Mouse (Mus musculus) lung, postnatal 4 days (tissue): Measurements from ENCODE around the gene B3galt6.
A peak's percentile ranks its signal among the peaks of the same experiment; 100 is the strongest.

ENCODE experiments used
- DNase-seq, 2 experiments: peaks; one replicate each; pipeline ENCODE4 v3.0.0; 2021

B3galt6 gene

GRCm38 (mm10) chr4:155992241-155992905, at the start of gene B3galt6, which contains the start of gene Sdf4:
TSS of gene B3galt6 (minus strand) at chr4:155992649.
TSS of gene Sdf4 (plus strand) at chr4:155992872.
- peak; percentile 90 to 92 for DNase-seq

DNA sequence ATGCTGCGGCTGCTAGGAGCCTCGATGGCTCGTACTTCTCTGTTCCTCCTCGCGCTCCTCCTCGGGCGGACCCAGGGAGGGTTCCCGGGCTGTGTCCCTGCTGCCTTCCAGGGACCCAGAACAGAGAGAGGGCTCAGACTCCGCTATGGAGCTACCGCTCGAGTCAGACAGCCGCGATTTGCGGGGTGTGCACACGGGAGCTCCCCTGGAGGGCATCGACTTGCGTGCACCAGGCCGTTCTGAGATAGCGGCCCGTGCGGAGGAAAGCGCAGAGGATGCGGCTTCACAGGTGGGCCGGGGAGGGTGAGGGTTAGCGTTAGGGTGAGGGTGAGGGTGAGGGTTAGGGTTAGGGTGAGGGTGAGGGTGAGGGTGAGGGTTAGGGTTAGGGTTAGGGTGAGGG, 42.5 kb upstream of the B3galt6 start:
- DNase-seq = no peak

DNA sequence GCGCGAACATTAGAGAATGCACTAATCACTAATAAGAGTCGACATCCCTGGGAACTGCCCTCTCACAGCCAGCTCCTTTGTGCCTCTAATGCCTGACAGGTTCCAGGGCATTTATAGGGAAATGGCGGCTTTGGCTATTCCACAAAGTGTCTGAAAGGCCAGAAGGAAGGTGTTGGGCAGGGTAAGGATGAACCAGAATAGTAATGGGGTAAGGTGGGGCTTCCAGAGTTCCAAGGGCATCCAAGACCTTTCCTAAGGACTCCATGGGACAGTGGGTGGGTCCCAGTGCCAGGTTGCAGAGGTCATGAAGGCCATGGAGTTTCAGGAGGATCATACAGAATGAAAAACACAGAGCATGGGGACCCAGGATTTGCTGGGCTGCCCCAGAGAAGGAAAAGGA, 41.9 kb upstream of the B3galt6 start:
- DNase-seq = no peak

DNA sequence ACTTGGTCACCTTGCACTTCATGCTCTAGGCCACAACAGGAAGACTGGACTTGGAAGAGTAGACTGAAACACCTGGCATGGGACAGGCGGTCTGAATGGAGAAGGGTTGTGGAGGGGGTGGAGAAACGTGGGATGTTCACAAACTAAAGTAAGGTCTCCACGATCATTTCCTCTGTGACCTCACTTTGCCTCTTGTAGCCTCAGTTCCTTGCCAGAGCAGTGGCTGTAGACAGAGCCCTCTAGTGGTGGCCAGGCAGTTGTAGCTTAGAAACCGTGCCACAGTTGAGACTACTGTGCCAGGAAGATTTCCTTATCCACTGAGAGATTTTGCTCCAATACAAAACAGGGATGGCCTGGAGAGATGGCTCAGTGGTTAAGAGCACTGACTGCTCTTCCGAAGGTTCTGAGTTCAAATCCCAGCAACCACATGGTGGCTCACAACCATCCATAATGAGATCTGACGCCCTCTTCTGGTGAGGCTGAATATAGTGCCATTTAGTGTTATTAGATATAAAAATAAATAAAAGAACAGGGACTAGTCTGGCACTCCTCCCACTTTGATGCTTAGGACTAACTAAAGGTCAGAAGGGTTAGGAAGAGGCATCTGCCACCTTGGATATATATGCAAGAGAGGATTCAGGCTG, 41.1 kb upstream of the B3galt6 start:
- DNase-seq = peak; percentile 53 to 68

DNA sequence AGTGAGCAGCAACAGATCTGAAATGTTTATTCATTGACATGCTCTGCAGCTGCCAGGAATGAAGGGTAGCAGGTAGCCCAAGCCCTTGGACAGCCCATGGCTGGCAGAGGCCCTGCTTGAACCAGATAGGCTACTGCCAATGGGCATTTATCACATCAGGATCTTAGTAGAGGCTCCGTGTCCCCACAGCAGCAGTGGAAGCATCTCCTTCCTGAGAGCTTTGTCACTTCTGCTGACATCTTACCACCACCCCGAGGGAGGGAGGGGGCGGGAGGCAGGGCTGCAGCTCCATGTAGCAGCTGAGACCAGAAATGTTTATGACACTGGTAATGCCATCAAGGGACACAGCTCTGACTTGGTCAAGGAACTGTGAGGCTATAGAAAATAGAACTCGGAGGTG, 40.4 kb upstream of the B3galt6 start:
- no peak for DNase-seq

GRCm38 (mm10) chr4:156031593-156032391, 39.3 kb upstream of the B3galt6 start:
- peak; percentile 81 to 85 for DNase-seq

DNA sequence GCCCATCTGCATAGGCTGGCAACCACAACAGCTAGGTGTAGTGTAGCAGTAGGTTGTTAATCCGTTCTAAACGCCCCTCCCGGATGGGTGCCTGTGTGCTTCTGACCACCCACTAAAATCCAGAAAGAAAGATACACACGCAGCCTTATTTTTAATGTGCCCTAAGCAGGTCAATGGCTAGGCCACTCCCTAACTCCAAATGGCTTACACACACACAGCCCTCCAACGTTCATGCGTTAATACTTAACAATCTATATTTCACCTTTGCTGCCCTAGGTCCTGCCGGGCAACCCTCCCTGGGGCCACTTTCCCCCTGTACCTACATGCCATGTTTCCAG, 38.8 kb upstream of the B3galt6 start:
- DNase-seq = no peak

DNA sequence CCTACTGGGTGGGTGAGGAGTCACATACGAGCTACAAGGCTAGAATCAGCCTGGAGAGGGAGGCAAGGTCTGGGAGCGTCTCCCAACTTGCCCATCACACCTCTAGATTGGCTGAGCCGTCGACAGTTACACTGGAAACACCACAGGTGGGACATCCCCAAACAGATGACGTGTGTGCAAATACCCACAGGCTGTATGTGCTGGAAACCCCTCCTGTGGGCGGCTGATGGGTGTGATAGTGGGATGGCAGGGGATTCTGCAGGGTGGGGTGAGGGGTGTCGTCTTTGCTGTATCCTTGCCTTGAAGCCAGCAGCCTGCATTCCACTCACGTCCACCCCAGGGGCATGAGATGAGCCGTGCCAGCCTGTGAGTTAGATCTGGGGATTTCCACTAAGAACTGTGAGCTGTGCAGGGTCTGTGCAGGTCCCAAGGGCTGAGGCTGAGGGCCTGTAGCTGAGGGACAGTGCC, 38.2 kb upstream of the B3galt6 start:
- DNase-seq = no peak

- DNase-seq = no peak
Measured at GRCm38 (mm10) chr4:156028580-156028979, 36.1 kb upstream of the B3galt6 start.

DNA sequence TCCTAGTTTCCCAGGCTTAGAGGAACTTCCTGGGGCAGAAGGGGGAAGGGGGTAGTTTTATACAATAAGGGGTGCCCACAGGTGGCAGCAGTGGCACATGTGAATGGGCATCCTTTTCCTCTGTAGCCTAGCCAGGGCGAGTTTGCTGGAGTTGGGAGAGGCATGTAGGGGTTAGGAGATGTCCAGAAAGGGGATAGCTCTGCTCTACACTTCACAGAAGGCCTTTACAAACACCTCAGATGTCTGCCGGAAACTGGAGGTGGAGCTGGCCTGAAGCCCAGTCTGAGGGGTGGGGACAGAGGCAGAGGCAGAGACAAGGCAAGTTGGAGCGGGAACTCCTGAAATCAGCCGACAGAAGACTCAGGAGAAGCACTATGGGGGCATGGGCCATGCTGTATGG, 33.6 kb upstream of the B3galt6 start, which contains the start of gene Tnfrsf18:
Gene Tnfrsf18 (plus strand): TSS at position 152 of the 400 bp plus-strand sequence.
- peak; percentile 59 to 68 for DNase-seq

GRCm38 (mm10) chr4:156024184-156024583, 31.7 kb upstream of the B3galt6 start:
- DNase-seq = no peak

DNA sequence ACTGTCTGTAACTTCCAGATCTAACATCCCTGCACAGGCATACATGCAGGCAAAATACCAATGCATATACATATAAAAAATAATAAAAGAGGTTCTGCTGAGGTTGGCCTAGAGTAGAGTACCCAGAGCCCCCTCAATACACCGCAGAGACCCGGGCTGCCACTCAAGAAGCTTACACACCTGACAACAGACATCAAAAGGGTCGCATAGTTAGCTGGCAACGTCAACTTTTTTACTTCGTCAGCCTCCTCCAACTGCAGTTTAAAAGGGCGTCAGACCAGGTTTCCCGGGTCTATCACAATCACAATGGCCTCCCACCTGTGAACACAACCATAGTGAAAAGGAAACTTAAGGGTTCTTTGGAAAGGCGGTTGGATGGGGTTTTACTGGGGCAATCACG, 31.1 kb upstream of the B3galt6 start:
- no peak for DNase-seq

DNA sequence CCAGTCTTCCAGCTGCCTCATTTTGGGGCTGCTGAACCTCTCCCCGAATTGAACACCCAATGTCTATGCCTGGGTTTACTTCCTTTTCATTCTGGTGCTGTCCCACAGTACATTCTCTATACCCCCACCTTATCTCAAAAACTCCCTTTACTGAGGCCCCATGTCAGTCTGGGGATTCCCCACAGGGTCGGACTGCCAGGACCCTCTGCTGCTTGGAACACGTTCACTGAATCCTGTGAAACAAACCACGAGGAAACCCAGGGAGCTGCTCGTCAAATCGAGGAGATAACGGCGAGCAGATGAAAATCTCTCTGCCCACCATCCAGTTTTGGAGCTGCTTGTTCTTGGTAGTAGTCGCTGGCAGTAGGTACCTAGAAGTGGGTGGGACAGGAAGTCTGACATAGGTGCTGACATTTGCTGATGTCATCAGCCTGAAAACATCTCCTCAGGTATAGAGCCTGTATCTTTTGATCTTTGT, 29.5 kb upstream of the B3galt6 start:
- DNase-seq = no peak

DNA sequence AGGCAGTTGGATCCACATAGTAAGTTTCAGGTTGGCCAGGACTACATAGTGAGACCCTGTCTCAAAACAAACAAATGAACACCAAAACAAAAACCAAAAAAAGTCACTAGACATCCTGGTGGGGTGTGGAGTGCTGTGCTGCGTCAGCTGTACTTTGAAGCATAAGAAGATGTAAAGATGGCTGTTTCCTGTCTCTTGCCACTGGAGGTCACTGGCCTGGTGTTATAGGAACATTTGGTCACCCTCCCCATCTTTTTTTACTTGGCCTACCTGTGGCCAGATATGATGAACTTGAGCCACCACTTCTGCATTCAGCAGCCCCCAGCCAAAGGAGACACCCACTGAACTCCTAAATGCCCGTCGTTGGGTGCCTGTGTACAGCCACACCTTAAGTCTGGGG, 28.9 kb upstream of the B3galt6 start:
- DNase-seq = no peak

DNA sequence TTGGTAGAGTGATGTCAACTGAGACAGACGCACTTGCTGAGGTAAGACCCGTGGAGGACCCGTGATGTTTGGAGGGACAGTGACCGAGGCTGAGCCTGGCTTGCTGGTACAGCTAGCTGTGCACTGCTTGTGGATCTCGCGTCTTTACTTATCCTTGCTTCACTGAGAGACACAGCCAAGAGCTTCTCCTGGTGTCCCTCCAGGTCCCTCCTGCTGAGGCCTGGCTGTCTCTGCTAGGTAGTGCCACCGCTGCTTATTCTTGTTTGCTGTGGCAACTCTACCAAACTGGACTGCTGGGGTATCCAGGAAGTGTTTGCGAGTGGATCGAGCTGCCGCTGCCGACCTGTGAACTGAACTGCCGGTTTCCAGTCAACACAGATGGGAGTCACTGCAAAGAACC, 27.3 kb upstream of the B3galt6 start:
- DNase-seq = no peak

DNA sequence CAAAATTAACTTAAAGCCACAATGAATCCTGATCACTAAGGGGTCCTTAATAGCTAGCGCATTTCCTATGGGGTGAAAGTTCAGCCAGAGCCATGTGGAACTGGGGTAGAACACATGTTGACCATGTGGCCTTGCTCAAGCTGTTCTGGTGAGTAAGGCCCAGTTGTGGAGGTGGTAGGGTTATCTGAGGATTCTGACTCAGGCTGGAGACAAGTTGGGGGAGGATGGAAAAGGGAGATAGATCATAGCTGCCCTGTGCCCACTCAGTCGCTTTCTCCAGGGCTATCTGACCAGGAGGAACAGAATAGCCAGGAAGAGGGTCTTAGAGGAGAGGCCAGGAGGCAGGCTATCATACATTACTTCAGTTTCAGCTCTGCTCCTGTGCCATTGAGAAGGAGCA, 22.0 kb upstream of the B3galt6 start:
- DNase-seq = no peak

DNA sequence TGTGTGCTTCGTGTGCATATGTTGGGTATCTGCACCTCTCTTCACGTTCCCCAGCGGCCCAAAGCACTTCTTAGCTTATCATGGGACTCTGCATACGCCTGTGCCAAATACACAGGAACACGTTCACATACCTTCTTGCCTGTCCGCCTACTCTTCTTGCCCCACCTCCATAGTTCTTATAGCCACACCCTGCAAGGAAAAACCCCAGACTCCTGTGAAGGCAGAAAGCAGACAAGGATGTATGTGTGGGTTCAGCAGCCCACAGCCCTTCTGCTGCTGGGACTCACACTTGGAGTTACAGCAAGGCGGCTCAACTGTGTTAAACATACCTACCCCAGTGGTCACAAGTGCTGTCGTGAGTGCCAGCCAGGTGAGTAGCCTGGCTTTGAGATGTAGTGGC, 21.2 kb upstream of the B3galt6 start, which contains the start of gene Tnfrsf4:
Gene Tnfrsf4 (plus strand): TSS at position 207 of the 400 bp plus-strand sequence.
- no peak for DNase-seq

DNA sequence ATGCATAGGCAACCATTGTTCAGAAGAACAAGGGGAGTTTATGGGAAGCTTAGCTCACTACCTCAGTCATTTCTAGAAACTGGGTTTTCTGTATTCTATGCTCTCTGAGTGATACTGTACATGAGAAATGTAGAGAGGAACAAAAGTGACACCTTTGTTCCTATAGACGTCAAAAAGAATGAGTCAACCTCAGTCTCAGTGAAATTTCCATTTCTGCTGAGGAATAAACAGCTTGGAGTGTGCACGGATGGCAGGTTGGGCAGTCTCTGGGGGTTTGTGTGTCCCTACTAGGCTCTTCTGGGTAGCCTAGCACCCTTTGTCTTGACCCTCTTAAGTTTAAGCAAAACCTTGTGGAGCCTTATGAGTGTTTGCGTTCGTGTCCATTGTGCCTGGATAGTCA, 15.9 kb upstream of the B3galt6 start:
- DNase-seq = no peak

DNA sequence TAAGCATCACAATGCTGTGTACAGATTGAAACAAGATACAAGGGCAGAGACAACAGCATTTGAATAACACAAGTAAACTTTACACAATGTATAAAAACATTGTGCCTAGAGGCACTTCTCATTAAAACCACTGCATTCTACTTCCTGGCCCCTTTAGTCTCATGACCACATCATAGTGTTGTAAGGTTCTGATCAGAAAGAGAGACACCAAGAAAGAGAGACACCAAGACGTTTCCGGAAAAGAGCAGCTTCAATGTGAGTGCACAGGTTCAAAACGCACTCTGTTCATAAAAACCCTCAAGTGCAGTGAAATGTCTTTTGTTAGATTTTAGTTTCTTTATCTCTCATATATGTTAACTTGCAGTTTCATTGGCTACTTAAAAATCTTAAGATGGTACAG, 11.7 kb upstream of the B3galt6 start:
- DNase-seq = no peak

DNA sequence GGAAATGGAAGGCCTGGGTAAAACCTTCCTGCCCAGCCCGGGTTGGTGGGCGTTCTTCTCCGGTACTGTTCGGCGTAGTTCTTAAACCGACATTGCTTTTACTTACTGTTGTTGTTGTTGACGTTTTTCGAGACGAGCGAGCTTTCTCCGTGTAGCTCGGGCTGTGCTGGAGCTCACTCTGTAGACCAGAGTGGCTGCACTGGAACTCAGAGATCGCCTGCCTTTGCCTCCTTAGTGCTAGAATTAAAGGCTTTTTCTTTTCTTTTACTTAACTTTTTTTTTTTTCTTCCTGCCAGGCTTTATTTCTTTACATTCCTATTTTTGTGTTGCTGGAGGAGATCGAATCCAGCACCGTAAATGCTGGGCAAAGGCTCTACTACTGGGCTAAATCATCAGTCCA, 1.2 kb upstream of the B3galt6 start:
- no peak for DNase-seq

DNA sequence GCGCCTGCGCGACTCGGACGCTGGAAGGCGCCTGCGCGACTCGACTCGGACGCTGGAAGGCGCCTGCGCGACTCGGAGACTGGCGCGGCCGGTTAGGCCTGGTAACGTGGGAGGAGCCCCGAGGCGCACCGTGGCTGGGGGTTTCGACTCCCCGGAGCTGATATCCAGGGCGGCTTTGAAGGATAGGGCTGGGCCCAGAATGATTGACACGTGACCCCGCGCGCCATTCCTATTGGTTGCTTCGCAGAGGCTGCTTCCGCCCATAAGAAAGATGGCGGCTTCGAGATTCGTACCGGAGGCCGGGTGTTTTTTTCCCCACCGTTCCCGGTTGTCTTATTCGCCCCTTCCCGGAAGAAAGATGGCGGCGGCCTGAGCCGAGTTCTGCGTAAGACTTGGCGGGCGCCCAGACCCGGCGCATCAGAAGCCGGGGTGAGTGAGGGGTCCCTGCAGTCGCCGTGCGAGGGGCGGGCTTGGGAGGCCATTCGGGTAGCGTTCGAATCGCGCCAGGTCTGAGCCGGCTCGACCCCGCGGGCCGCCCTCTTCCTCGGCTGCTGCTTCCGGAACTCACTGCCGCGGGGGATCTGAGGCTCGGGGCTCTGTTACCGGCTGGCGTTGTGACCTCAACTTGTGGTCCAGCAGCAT, 578 bp upstream of the B3galt6 start:
- peak; percentile 96 to 97 for DNase-seq

DNA sequence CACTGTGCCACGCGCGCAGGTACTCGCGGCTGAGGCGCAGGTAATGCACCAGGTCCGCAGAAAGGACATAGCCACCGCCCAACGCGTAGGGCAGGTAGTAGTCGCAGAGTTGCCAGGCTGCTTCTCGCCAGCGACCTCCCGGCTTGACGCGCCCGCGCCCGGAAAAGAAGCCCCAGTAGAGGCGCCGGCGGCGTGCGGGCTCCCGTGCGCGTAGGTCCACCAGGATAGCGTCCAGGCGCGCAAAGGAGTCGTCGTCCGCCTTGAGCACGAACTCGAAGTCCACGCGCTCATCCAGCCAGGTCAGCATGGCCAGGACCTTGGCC, 580 bp downstream of the B3galt6 start:
- DNase-seq = no peak

GRCm38 (mm10) chr4:155991211-155991907, 1.1 kb downstream of the B3galt6 start:
- DNase-seq = peak; percentile 40 to 46
